ENCODE assay signal across 10 mouse cellular contexts in the genomic region with DNA sequence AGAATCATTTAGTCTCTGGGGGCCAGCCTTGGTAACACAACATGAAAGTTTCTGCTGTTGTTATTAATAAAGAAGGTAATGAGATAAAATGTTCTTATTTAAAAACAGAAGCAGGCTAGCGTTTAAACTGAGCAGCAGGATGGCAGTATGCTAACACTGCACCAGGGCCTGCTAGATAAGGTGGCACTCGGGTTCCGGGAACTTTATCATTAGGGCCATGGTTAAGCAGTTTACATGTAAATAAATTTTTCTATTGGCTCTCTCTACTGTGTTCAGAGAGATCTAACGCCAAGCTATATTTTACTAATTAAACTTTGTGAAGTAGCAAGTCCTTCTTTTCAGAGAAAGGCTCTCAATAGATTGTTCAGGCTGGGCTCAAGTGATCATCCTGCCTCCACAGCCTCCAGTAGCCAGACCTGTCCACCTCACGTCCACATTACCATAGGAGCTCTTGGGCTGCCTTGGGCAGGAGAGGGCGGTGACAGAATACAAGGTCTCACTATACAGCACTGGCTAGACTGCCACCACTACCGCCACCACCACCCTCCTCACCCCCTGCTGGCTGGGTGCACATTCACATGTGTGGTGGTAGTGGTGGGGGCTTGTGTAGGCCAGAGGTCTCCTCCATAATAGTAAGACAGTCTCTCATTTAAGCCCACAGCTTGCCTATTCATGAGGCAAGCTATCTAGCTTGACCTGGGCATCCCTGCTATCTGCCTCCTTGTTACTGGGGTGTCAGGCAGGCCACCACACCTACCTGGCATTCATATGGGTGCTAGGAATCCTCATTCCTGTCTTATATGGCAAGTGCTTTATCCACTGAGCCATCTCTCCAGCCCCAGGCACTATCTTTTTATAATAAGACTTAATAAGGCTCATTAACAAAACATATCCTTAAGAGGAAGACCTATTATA. TPM values are rescaled to one million over a fixed set of nuclear protein-coding genes. Genes with fewer than 3 reads are reported as not detected.
DNase-seq lines count a peak whose midpoint lies in the region; ATAC-seq and TF ChIP-seq lines count a peak whose summit lies in the region.
"Had no signal": no experiment of that assay in that cellular context is flagged by ENCODE, and none has a peak within 500 bp of the region (broad histone marks: within the 10 kb centered on the region; RNA-seq: fewer than 3 reads in every experiment).

No protein-coding gene starts in this region.

- no peaks in the 10 kb centered on the region for H3K36me3 ChIP-seq in kidney, embryonic 15.5 days
- H3K36me3 ChIP-seq in kidney, embryonic 16.5 days (ENCODE audit: insufficient read depth, low read length) = no peaks in the 10 kb centered on the region
- H3K36me3 ChIP-seq in embryonic facial prominence, embryonic 15.5 days = no peaks in the 10 kb centered on the region
- H3K36me3 ChIP-seq in intestine, postnatal 0 days (ENCODE audit: control insufficient read depth, insufficient read depth) = no peaks in the 10 kb centered on the region
- H3K36me3 ChIP-seq: limb, embryonic 15.5 days had no signal

- H3K9me3 ChIP-seq in kidney, embryonic 15.5 days (replicated peaks) = no peaks in the 10 kb centered on the region
- no peaks in the 10 kb centered on the region for H3K9me3 ChIP-seq in kidney, embryonic 16.5 days (ENCODE audit: low read length)
- H3K9me3 ChIP-seq in embryonic facial prominence, embryonic 15.5 days (replicated peaks) = no peaks in the 10 kb centered on the region
- H3K9me3 ChIP-seq in intestine, postnatal 0 days (ENCODE audit: control insufficient read depth) = no peaks in the 10 kb centered on the region
- H3K9me3 ChIP-seq: limb, embryonic 15.5 days had no signal

- ATAC-seq in kidney, embryonic 15.5 days (replicated peaks; ENCODE audit: low FRiP score) = peak; percentile 60
- no peak for ATAC-seq in kidney, embryonic 16.5 days (ENCODE audit: low FRiP score, low TSS enrichment)
- ATAC-seq in embryonic facial prominence, embryonic 15.5 days (ENCODE audit: insufficient number of reproducible peaks, low FRiP score, low TSS enrichment, low read depth) = 0 out of 2 replicates have a peak, but pooled peaks have one; percentile 67
- ATAC-seq in intestine, postnatal 0 days = no peak

- H3K4me2 ChIP-seq in kidney, embryonic 15.5 days = no peak overlapping the region
- no peak overlapping the region for H3K4me2 ChIP-seq in kidney, embryonic 16.5 days (replicated peaks; ENCODE audit: low read depth, low read length)
- H3K4me2 ChIP-seq in embryonic facial prominence, embryonic 15.5 days (replicated peaks) = no peak overlapping the region
- no peak overlapping the region; the same call in 1 of the 2 replicates for H3K4me2 ChIP-seq in intestine, postnatal 0 days (replicated peaks; ENCODE audit: low read depth)

- peak; percentile 71 to 75 for DNase-seq in spleen, postnatal 10 days (ENCODE audit: low spot score in 2 of 2)
- DNase-seq in left cerebral cortex, postnatal 4 days = no peak
- DNase-seq in frontal cortex, postnatal 36 days (ENCODE audit: low spot score in 2 of 2) = no peak
- DNase-seq in frontal cortex, postnatal 25 days (ENCODE audit: low spot score in 2 of 2) = no peak
- DNase-seq: kidney, adult 9 months had no signal

- H3K9ac ChIP-seq in kidney, embryonic 15.5 days = no peak overlapping the region
- H3K9ac ChIP-seq in kidney, embryonic 16.5 days (replicated peaks; ENCODE audit: low read length) = no peak overlapping the region
- H3K9ac ChIP-seq in embryonic facial prominence, embryonic 15.5 days = no peak overlapping the region
- H3K9ac ChIP-seq in intestine, postnatal 0 days (ENCODE audit: low read depth, low read length) = no peak overlapping the region
- H3K9ac ChIP-seq: limb, embryonic 15.5 days had no signal

- no peak overlapping the region for H3K4me3 ChIP-seq in kidney, embryonic 15.5 days (replicated peaks)
- H3K4me3 ChIP-seq in kidney, embryonic 16.5 days (ENCODE audit: low read length) = no peak overlapping the region
- no peak overlapping the region for H3K4me3 ChIP-seq in embryonic facial prominence, embryonic 15.5 days (replicated peaks)
- no peak overlapping the region for H3K4me3 ChIP-seq in intestine, postnatal 0 days (ENCODE audit: low read depth, low read length)
- H3K4me3 ChIP-seq: limb, embryonic 15.5 days had no signal

- no peak overlapping the region for H3K27ac ChIP-seq in kidney, embryonic 15.5 days
- no peak overlapping the region for H3K27ac ChIP-seq in kidney, embryonic 16.5 days (ENCODE audit: low read length)
- no peak overlapping the region for H3K27ac ChIP-seq in embryonic facial prominence, embryonic 15.5 days (replicated peaks)
- 0 out of 2 replicates have a peak overlapping the region, but pooled peaks have one; percentile 1 for H3K27ac ChIP-seq in intestine, postnatal 0 days (ENCODE audit: low read depth, low read length)

- peaks cover 14% of the 10 kb centered on the region for H3K4me1 ChIP-seq in kidney, embryonic 15.5 days
- peaks cover 27% of the 10 kb centered on the region for H3K4me1 ChIP-seq in kidney, embryonic 16.5 days (ENCODE audit: insufficient read depth, low read length)
- H3K4me1 ChIP-seq in embryonic facial prominence, embryonic 15.5 days = peaks cover 27% of the 10 kb centered on the region
- H3K4me1 ChIP-seq in intestine, postnatal 0 days (replicated peaks; ENCODE audit: control insufficient read depth, insufficient read depth, low read length) = peaks cover 5% of the 10 kb centered on the region; the same call in 1 of the 2 replicates

- intact Hi-C loops in left cerebral cortex, postnatal 4 days (cut with DNase I) = no loop called here

- peak; percentile 21; the same call in 1 of the 2 replicates for TF ChIP-seq CTCF in intestine, postnatal 0 days (IDR thresholded peaks at IDR 0.05; ENCODE audit: low read depth)

- 83% methylated on average over 7 of the region's 7 CpGs for WGBS in kidney, embryonic 15.5 days
- 87% methylated on average over 7 of the region's 7 CpGs for WGBS in kidney, embryonic 16.5 days
- WGBS in embryonic facial prominence, embryonic 15.5 days = 75% methylated on average over 7 of the region's 7 CpGs
- 66% methylated on average over 7 of the region's 7 CpGs for WGBS in intestine, postnatal 0 days

- no peaks in the 10 kb centered on the region for H3K27me3 ChIP-seq in kidney, embryonic 15.5 days
- no peaks in the 10 kb centered on the region for H3K27me3 ChIP-seq in kidney, embryonic 16.5 days (ENCODE audit: insufficient read depth, low read length)
- no peaks in the 10 kb centered on the region for H3K27me3 ChIP-seq in embryonic facial prominence, embryonic 15.5 days
- H3K27me3 ChIP-seq in intestine, postnatal 0 days (replicated peaks; ENCODE audit: control insufficient read depth, insufficient read depth, low read length) = no peaks in the 10 kb centered on the region
- H3K27me3 ChIP-seq: limb, embryonic 15.5 days had no signal

RNA-seq across cellular contexts. Expression of gene Nt5c3, which starts 20.9 kb away (rescaled TPM):
- polyA plus RNA-seq in kidney, embryonic 15.5 days (2015; fragmentation: Nextera tagmentation; extraction: Ambion mirVana) = 61.5 and 64.9 TPM in 2 replicates
- 65.2 and 67.9 TPM in 2 replicates for polyA plus RNA-seq in kidney, embryonic 16.5 days (2015; fragmentation: Nextera tagmentation; extraction: Ambion mirVana)
- polyA plus RNA-seq in embryonic facial prominence, embryonic 15.5 days (2015; fragmentation: Nextera tagmentation; extraction: Ambion mirVana) = 61.6 and 63.2 TPM in 2 replicates
- polyA plus RNA-seq in intestine, postnatal 0 days (2015; fragmentation: Nextera tagmentation; extraction: Ambion mirVana) = 43.6 and 44.7 TPM in 2 replicates
- total RNA-seq in left cerebral cortex, postnatal 4 days (2021) = 10 to 100 TPM; 75.5 to 86.2 TPM

RNA-seq across cellular contexts. Expression of gene Vmn1r4, which starts 21.0 kb away (rescaled TPM):
- polyA plus RNA-seq in kidney, embryonic 15.5 days (2015; fragmentation: Nextera tagmentation; extraction: Ambion mirVana) = 0.28 and 0.39 TPM in 2 replicates
- 0.36 and 0.39 TPM in 2 replicates for polyA plus RNA-seq in kidney, embryonic 16.5 days (2015; fragmentation: Nextera tagmentation; extraction: Ambion mirVana)
- polyA plus RNA-seq in embryonic facial prominence, embryonic 15.5 days (2015; fragmentation: Nextera tagmentation; extraction: Ambion mirVana) = 0.31 and 0.35 TPM in 2 replicates
- polyA plus RNA-seq in intestine, postnatal 0 days (2015; fragmentation: Nextera tagmentation; extraction: Ambion mirVana) = 0.07 and 0.14 TPM in 2 replicates
- total RNA-seq in left cerebral cortex, postnatal 4 days (2021) = under 1 TPM; 0.30 to 0.72 TPM

Comparison
In these comparisons a context has a peak if more than half of its experiments do, and no peak if none do; other contexts are left out.
1. ATAC-seq: peak in kidney, embryonic 15.5 days (single experiment) and embryonic facial prominence, embryonic 15.5 days (single experiment); none in kidney, embryonic 16.5 days (single experiment) and intestine, postnatal 0 days (single experiment).
2. DNase-seq: peak in spleen, postnatal 10 days (2 of 2); none in left cerebral cortex, postnatal 4 days (single experiment), frontal cortex, postnatal 36 days (0 of 2) and frontal cortex, postnatal 25 days (0 of 2).